Mouse (Mus musculus): ENCODE measurements at regions not wholly inside any gene's neighbourhood (a gene's known extent, or its start where the extent isn't known, plus 50 kb on each side); places are given as distances from the start of the nearest gene placed in this dataset.
A peak's percentile ranks its signal among the peaks of the same experiment; 100 is the strongest.

DNA sequence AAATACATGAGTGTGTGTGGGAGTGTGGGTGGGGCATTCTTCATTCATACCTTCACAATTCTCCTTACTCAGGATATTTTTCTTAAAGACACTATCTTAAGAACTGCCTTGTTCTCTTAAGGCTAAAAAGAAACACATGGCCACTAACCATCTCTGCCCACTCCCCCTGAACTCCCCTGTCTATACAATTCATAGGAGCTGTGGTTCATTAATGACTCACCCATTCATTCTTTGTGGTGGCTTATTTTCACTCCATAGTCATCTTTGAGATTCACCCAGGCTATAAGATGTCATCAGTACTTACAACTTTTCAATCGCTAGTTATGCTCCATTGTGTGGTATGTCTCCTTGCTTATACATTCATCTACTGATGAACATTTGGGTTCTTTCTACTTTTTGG is 97.7 kb upstream of the Spred1 start:
- no peak for DNase-seq (ENCODE audit: extremely low read depth, low read depth)

GRCm38 (mm10) chr2:117027071-117027470 is 94.1 kb upstream of the Spred1 start:
- no peak for DNase-seq (ENCODE audit: extremely low read depth, low read depth)

- no peak for DNase-seq (ENCODE audit: extremely low read depth, low read depth)
Observed at GRCm38 (mm10) chr2:117028771-117029170, 92.4 kb upstream of the Spred1 start.

GRCm38 (mm10) chr2:117036197-117036872 is 84.8 kb upstream of the Spred1 start:
- DNase-seq (ENCODE audit: extremely low read depth, low read depth): peak; percentile 33

DNA sequence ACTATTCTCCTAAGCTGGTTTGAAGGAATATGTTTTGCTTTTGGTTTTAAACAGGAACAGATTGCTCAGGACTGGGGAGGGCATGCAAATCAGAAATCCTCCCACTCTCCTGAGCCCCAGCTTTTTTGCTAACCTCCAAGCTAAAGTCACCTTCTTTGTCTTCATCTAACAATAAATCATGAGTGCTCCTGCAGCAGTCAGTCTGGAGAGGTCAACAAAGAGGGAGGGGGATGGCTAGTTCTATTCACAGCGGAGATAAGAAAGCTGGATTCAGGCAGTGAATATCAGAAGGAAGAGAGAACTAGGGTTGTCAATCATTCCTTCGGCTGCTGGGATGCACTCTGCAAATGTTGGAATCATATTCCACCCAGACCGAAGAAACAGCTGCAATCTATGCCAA is 81.0 kb upstream of the Spred1 start:
- DNase-seq (ENCODE audit: extremely low read depth, low read depth): no peak

DNA sequence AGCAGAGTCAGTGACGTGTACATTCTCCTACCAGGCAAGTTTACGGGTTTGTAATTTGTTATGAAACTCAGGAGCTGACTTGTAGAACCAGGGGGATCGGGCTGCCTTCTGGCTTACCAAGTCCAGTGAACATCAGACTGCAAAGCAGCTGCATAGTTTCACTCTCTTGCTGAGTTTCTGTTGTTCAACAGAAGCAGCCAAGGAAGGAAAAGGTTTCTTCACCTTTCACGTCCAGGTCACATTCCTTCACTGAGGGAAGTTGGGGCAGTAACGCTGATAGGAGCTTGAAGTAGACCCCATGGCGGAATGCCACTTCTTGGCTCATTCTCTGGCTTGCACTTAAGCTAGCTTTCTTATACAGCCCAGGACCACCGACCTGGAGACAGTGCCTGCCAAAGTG is 77.3 kb upstream of the Spred1 start:
- DNase-seq (ENCODE audit: extremely low read depth, low read depth): no peak

GRCm38 (mm10) chr2:117048290-117048730 is 72.9 kb upstream of the Spred1 start:
- peak; percentile 73 for DNase-seq (ENCODE audit: extremely low read depth, low read depth)

DNA sequence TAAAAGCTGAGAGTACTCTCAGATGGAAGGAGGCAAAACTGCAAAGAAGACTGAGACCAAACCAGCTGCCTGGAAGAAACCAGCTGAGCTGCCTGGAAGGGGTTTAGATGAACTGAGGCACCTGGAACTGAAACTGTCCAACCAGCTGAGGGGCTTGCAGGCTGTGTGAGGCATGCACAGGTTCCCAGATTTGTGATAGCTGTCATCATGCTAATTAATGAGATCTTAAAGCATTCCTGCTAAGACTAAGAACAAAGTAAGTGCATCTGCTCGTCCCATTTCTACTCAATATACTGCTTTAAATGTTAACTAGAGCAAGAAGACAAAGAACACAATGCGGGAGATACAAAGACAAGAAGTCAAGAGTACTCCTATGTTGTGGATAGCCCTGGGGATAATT is 71.1 kb upstream of the Spred1 start:
- DNase-seq (ENCODE audit: extremely low read depth, low read depth): no peak

DNA sequence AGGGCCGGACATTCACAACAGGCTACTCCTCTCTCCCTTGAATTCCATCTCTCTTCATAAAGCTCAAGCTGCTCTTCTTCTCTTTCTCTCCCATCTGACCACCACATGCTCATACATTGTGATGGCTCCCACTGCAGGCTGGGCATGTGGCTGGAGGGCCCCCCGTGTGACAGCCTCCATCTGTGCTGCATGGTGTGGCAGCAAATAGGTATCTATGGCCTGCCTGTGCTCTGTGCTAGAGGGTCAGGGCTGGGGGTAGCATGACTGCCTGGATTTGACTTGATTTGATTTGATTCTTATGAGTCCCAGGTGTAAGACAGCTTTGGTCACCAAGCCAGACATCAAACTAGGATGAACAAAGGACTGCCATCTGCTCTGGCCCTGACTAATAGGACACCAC is 57.0 kb upstream of the Spred1 start:
- no peak for DNase-seq (ENCODE audit: extremely low read depth, low read depth)

GRCm38 (mm10) chr2:117070348-117070747 is 50.8 kb upstream of the Spred1 start:
- no peak for DNase-seq (ENCODE audit: extremely low read depth, low read depth)

DNA sequence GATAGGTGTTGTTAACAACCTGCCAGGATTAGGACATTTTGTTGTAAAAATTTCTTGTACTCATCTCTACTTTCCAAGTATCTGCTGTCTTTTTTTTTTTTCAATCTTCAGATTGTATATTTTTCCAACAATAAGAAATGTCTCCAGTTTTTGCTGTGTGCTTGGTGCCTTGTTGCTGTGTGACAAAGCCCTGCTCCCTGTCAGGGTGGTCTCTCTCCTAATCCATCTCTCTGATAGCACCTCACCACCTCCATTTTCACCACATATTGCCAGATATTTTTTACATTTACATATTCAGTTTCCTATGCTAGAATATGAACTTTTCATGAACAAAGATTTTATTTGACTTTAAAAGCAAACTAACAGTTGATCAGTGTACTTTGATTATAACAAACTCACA is 50.1 kb upstream of the Spred1 start:
- DNase-seq (ENCODE audit: extremely low read depth, low read depth): no peak
